8 mouse cellular contexts compared by ENCODE assay signal in genomic region chr13:108498247-108498743, GRCm38 (mm10). TPM values are rescaled to one million over a fixed set of nuclear protein-coding genes. Genes with fewer than 3 reads are reported as not detected.
DNase-seq lines count a peak whose midpoint lies in the region; ATAC-seq and TF ChIP-seq lines count a peak whose summit lies in the region.
"Had no signal": no experiment of that assay in that cellular context is flagged by ENCODE, and none has a peak within 500 bp of the region (broad histone marks: within the 10 kb centered on the region; RNA-seq: fewer than 3 reads in every experiment).

No protein-coding gene starts in this region.

- WGBS in midbrain, postnatal 0 days: 77% methylated on average over 9 of the region's 9 CpGs
- 77% methylated on average over 9 of the region's 9 CpGs for WGBS in midbrain, embryonic 15.5 days
- 48% methylated on average over 9 of the region's 9 CpGs for WGBS in stomach, embryonic 16.5 days

- no peaks in the 10 kb centered on the region for H3K27me3 ChIP-seq in midbrain, postnatal 0 days (ENCODE audit: insufficient read depth, low read length)
- H3K27me3 ChIP-seq in midbrain, embryonic 15.5 days (replicated peaks): no peaks in the 10 kb centered on the region
- H3K27me3 ChIP-seq in stomach, embryonic 16.5 days (ENCODE audit: control insufficient read depth, insufficient read depth, low read length): no peaks in the 10 kb centered on the region

- H3K9me3 ChIP-seq in midbrain, postnatal 0 days (ENCODE audit: low read length): no peaks in the 10 kb centered on the region
- H3K9me3 ChIP-seq in midbrain, embryonic 15.5 days: no peaks in the 10 kb centered on the region
- H3K9me3 ChIP-seq in stomach, embryonic 16.5 days (replicated peaks; ENCODE audit: control insufficient read depth, low read length): no peaks in the 10 kb centered on the region

- no peak overlapping the region for H3K4me2 ChIP-seq in midbrain, postnatal 0 days (ENCODE audit: low read depth, low read length, poor library complexity, severe bottlenecking)
- H3K4me2 ChIP-seq in midbrain, embryonic 15.5 days: no peak overlapping the region
- H3K4me2 ChIP-seq in stomach, embryonic 16.5 days (ENCODE audit: low read depth, low read length): peak overlapping the region; percentile 24

- no peak for TF ChIP-seq CTCF in midbrain, postnatal 0 days (IDR thresholded peaks at IDR 0.05)

- H3K4me1 ChIP-seq in midbrain, postnatal 0 days (ENCODE audit: insufficient read depth, low read length): no peaks in the 10 kb centered on the region
- no peaks in the 10 kb centered on the region for H3K4me1 ChIP-seq in midbrain, embryonic 15.5 days
- H3K4me1 ChIP-seq in stomach, embryonic 16.5 days (ENCODE audit: control insufficient read depth, insufficient read depth, low read length): peaks cover 8% of the 10 kb centered on the region

- H3K9ac ChIP-seq in midbrain, postnatal 0 days (replicated peaks; ENCODE audit: low read length, poor library complexity, severe bottlenecking): no peak overlapping the region
- H3K9ac ChIP-seq in midbrain, embryonic 15.5 days: no peak overlapping the region
- H3K9ac ChIP-seq in stomach, embryonic 16.5 days (ENCODE audit: low read length): 0 out of 2 replicates have a peak overlapping the region, but pooled peaks have one; percentile 35
- H3K9ac ChIP-seq: forebrain, postnatal 0 days had no signal

- no peak for ATAC-seq in midbrain, postnatal 0 days (ENCODE audit: low FRiP score)
- ATAC-seq in midbrain, embryonic 15.5 days (replicated peaks): no peak
- peak; percentile 78 to 85 for ATAC-seq in hematopoietic stem cell, adult 5-6 weeks (replicated peaks in 1 of 2; ENCODE audit: insufficient read depth in 1 of 2, low FRiP score in 2 of 2, low TSS enrichment in 1 of 2, low read depth in 1 of 2, poor library complexity in 2 of 2, severe bottlenecking in 2 of 2)
- ATAC-seq in stomach, embryonic 16.5 days (ENCODE audit: insufficient read depth, low FRiP score): peak; percentile 91
- ATAC-seq: forebrain, postnatal 0 days had no signal

- H3K27ac ChIP-seq in midbrain, postnatal 0 days (ENCODE audit: low read depth, low read length): no peak overlapping the region
- no peak overlapping the region for H3K27ac ChIP-seq in midbrain, embryonic 15.5 days
- H3K27ac ChIP-seq in stomach, embryonic 16.5 days (ENCODE audit: low read length): peak overlapping the region; percentile 39

- H3K4me3 ChIP-seq in midbrain, postnatal 0 days (ENCODE audit: low read depth, low read length): no peak overlapping the region
- H3K4me3 ChIP-seq in midbrain, embryonic 15.5 days: no peak overlapping the region
- H3K4me3 ChIP-seq in stomach, embryonic 16.5 days (replicated peaks; ENCODE audit: low read length): peak overlapping the region; percentile 14

- no peaks in the 10 kb centered on the region for H3K36me3 ChIP-seq in midbrain, postnatal 0 days (ENCODE audit: insufficient read depth, low read length)
- no peaks in the 10 kb centered on the region for H3K36me3 ChIP-seq in midbrain, embryonic 15.5 days (replicated peaks)
- H3K36me3 ChIP-seq in stomach, embryonic 16.5 days (ENCODE audit: control insufficient read depth, insufficient read depth, low read length): no peaks in the 10 kb centered on the region

- DNase-seq in midbrain, postnatal 0 days (ENCODE audit: low spot score): peak; percentile 3
- peak; percentile 26 to 50 for DNase-seq in kidney, postnatal 4 days
- DNase-seq in adrenal gland, adult 8-10 months: no peak
- no peak for DNase-seq in gastrocnemius, postnatal 25 days
- DNase-seq: forebrain, postnatal 0 days had no signal

RNA-seq across cellular contexts. Expression of gene Pde4d, which starts 48.5 kb away (rescaled TPM):
- total RNA-seq in midbrain, postnatal 0 days (2014; rRNA removed): 103 and 105 TPM in 2 replicates
- 16.0 and 19.0 TPM in 2 replicates for polyA plus RNA-seq in midbrain, postnatal 0 days (2015; fragmentation: Nextera tagmentation; extraction: Ambion mirVana)
- polyA plus RNA-seq in midbrain, embryonic 15.5 days (2015; fragmentation: Nextera tagmentation; extraction: Ambion mirVana): 24.0 and 27.1 TPM in 2 replicates
- total RNA-seq in hematopoietic stem cell, adult 5-6 weeks (2017): 29.6 and 34.2 TPM in 2 replicates
- 19.5 and 22.1 TPM in 2 replicates for polyA plus RNA-seq in stomach, embryonic 16.5 days (2015; fragmentation: Nextera tagmentation; extraction: Ambion mirVana)
- total RNA-seq in adrenal gland, adult 8-10 months (2022): 10 to 100 TPM; 10.8 to 13.3 (median 12.0) TPM
- 100 to 1,000 TPM; 153 to 164 TPM for total RNA-seq in gastrocnemius, postnatal 25 days (2021)

Comparison
In these comparisons a context has a peak if more than half of its experiments do, and no peak if none do; other contexts are left out.
1. ATAC-seq: peak in hematopoietic stem cell, adult 5-6 weeks (2 of 2) and stomach, embryonic 16.5 days (single experiment); none in midbrain, postnatal 0 days (single experiment) and midbrain, embryonic 15.5 days (single experiment).
2. DNase-seq: peak in midbrain, postnatal 0 days (single experiment) and kidney, postnatal 4 days (2 of 2); none in adrenal gland, adult 8-10 months (single experiment) and gastrocnemius, postnatal 25 days (single experiment).